Mouse (Mus musculus): ENCODE measurements around the gene Purb. TPM values are rescaled to one million over a fixed set of nuclear protein-coding genes. Genes with fewer than 3 reads are reported as not detected.

Purb gene
- polyA plus RNA-seq, 1 experiment from 2014 or later, result 19.6 TPM

DNA sequence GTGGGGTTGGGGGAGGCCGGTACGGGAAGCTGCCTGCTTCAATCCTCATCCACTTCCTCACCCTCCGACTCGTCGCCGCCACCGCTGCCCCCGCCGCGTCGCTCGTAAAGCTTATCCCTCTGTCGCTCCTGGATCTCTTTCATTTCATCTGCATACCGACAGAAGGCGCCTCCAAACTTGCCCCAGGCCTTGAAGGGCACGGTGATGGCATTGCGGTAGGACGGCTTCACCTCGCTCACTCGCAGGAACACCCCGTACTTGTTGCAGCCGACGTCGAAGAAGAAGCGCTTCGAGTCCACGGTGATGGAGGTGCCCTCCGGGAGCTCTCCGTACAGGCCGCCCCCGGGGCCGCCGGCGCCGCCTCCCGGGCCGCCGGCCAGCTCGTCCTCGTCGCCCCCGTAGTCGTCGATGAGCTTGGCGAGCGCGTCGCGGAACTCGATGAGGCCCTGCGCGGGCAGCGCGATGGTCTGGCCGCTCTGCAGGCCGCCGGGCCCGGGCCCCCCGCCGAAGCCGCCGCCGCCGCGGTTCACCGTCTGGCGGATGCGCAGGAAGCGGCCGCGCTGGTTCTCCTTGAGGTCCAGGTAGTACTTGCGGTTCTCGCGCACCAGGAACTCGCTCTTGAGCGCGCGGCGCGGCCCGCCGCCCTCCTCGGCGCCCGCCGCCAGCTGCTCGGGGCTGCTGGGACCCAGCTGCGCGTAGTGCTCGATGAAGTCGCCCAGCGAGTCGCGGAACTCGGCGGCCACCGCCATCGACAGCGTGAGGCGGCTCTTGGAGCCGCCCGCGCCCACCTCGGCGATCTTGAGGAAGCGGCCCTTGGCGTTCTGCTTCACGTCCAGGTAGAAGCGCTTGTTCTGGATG is 614 bp downstream of the Purb start:
- H3K9me3 ChIP-seq (ENCODE audit: control insufficient read depth, low read length), result no peaks in the 10 kb centered on the region
- peak overlapping the region; percentile 98 for H3K27ac ChIP-seq (replicated peaks)
- no peaks in the 10 kb centered on the region for H3K36me3 ChIP-seq (ENCODE audit: control insufficient read depth, insufficient read depth, low read length)
- TF ChIP-seq EP300 (optimal IDR thresholded peaks at IDR 0.05) (no peak), CTCF (IDR thresholded peaks at IDR 0.05; ENCODE audit: low read depth) (peak; percentile 28; the same call in 1 of the 2 replicates)
- H3K9ac ChIP-seq (ENCODE audit: low read length), result peak overlapping the region; percentile 96
- WGBS, result under 1% methylated on average over 99 of the region's 109 CpGs
- peaks cover 5% of the 10 kb centered on the region; the same call in 1 of the 2 replicates for H3K4me1 ChIP-seq (replicated peaks; ENCODE audit: control insufficient read depth, insufficient read depth)
- H3K4me3 ChIP-seq (ENCODE audit: low read depth, low read length), result peak overlapping the region; percentile 87
- H3K4me2 ChIP-seq (replicated peaks; ENCODE audit: low read depth), result peak overlapping the region; percentile 86
- H3K27me3 ChIP-seq (ENCODE audit: control insufficient read depth, insufficient read depth, low read length), result no peaks in the 10 kb centered on the region
- DNase-seq (ENCODE audit: low spot score), result peak; percentile 62
- peak; percentile 63 for ATAC-seq (ENCODE audit: low FRiP score, low TSS enrichment)

DNA sequence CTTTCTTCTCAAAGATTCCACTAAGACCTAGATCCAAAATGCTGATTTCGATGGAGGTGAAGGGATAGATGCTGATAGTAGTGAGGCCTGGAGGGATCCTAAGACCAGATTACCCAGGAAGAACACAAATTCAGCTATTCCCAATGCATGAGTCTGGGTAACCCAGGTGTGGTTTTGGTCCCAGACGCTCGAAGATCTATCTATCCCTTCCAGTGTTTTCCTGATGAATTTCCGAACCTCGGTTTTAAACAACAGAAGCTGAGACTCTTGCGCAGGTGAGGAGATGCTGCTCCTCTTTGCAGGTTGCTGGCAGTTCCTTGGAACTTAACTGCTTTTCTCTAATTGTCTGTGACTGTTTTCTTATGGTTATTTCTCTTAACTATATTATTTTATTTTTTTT is 1.3 kb downstream of the Purb start:
- peak overlapping the region; percentile 87 for H3K4me3 ChIP-seq (ENCODE audit: low read depth, low read length)
- TF ChIP-seq CTCF (IDR thresholded peaks at IDR 0.05; ENCODE audit: low read depth), result no peak
- no peak for TF ChIP-seq EP300 (optimal IDR thresholded peaks at IDR 0.05)
- H3K9ac ChIP-seq (ENCODE audit: low read length), result peak overlapping the region; percentile 96
- peak overlapping the region; percentile 98; the same call in 1 of the 2 replicates for H3K27ac ChIP-seq (replicated peaks)
- ATAC-seq (ENCODE audit: low FRiP score, low TSS enrichment) (no peak), DNase-seq (ENCODE audit: low spot score) (no peak)
- H3K4me2 ChIP-seq (replicated peaks; ENCODE audit: low read depth), result peak overlapping the region; percentile 86
- peaks cover 5% of the 10 kb centered on the region; the same call in 1 of the 2 replicates for H3K4me1 ChIP-seq (replicated peaks; ENCODE audit: control insufficient read depth, insufficient read depth)
- H3K9me3 ChIP-seq (ENCODE audit: control insufficient read depth, low read length), result no peaks in the 10 kb centered on the region
- no peaks in the 10 kb centered on the region for H3K36me3 ChIP-seq (ENCODE audit: control insufficient read depth, insufficient read depth, low read length)
- no peaks in the 10 kb centered on the region for H3K27me3 ChIP-seq (ENCODE audit: control insufficient read depth, insufficient read depth, low read length)
- 10% methylated on average over 6 of the region's 6 CpGs for WGBS

DNA sequence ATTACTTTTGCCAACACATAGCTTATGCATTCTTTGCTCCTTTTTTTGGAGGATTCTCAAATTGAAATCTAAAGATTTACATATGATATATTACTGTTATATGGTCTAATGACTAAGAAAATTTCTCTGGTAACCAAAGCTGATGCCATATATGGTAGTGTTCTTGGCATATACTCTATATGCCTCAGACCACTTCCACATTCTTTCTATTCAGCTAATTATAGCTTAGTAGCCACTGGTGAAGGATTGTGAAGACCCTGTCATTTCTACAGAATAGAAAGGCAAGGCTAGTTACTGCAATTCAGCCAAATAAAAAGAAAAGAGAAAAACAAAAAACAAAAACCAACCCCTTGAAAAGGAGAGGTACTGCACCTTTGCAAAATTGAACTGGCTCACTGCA is 3.6 kb downstream of the Purb start:
- Histone ChIP-seq H3K27me3 (ENCODE audit: control insufficient read depth, insufficient read depth, low read length) (no peaks in the 10 kb centered on the region), H3K9ac (ENCODE audit: low read length) (no peak overlapping the region; the same call in 1 of the 2 replicates), H3K4me3 (ENCODE audit: low read depth, low read length) (peak overlapping the region; percentile 23), H3K9me3 (ENCODE audit: control insufficient read depth, low read length) (no peaks in the 10 kb centered on the region), H3K36me3 (ENCODE audit: control insufficient read depth, insufficient read depth, low read length) (no peaks in the 10 kb centered on the region), H3K4me2 (replicated peaks; ENCODE audit: low read depth) (peak overlapping the region; percentile 86), H3K27ac (replicated peaks) (0 out of 2 replicates have a peak overlapping the region, but pooled peaks have one; percentile 18), H3K4me1 (replicated peaks; ENCODE audit: control insufficient read depth, insufficient read depth) (peaks cover 5% of the 10 kb centered on the region; the same call in 1 of the 2 replicates)
- DNase-seq (ENCODE audit: low spot score) (no peak), ATAC-seq (ENCODE audit: low FRiP score, low TSS enrichment) (no peak)
- TF ChIP-seq EP300 (optimal IDR thresholded peaks at IDR 0.05), result no peak
- no peak for TF ChIP-seq CTCF (IDR thresholded peaks at IDR 0.05; ENCODE audit: low read depth)

DNA sequence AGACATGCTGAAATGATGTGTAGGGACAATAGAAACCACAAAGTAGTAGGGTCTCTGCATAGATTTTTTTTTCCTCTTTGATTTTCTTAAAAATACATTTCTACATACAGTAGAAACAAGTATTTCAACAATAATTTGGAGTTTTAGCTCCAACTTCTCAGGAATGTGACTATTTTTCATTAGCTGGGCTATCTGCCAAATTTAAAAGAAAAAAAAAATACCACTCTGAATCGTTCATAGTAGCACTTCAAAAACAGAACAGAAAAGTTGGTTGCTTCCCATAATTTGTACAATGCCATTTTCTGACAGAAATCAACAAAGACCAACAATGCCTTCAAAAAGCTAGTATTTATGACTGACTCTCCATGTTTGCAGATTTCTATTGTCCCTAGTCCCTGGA is 4.2 kb downstream of the Purb start:
- Histone ChIP-seq H3K4me1 (replicated peaks; ENCODE audit: control insufficient read depth, insufficient read depth) (peaks cover 5% of the 10 kb centered on the region; the same call in 1 of the 2 replicates), H3K9me3 (ENCODE audit: control insufficient read depth, low read length) (no peaks in the 10 kb centered on the region), H3K4me3 (ENCODE audit: low read depth, low read length) (peak overlapping the region; percentile 23), H3K9ac (ENCODE audit: low read length) (no peak overlapping the region), H3K36me3 (ENCODE audit: control insufficient read depth, insufficient read depth, low read length) (no peaks in the 10 kb centered on the region; the same call in 1 of the 2 replicates), H3K27ac (replicated peaks) (0 out of 2 replicates have a peak overlapping the region, but pooled peaks have one; percentile 20), H3K4me2 (replicated peaks; ENCODE audit: low read depth) (peak overlapping the region; percentile 86), H3K27me3 (ENCODE audit: control insufficient read depth, insufficient read depth, low read length) (no peaks in the 10 kb centered on the region)
- DNase-seq (ENCODE audit: low spot score) (no peak), ATAC-seq (ENCODE audit: low FRiP score, low TSS enrichment) (no peak)
- 0% methylated on average over 1 of the region's 1 CpGs for WGBS
- no peak for TF ChIP-seq EP300 (optimal IDR thresholded peaks at IDR 0.05)
- TF ChIP-seq CTCF (IDR thresholded peaks at IDR 0.05; ENCODE audit: low read depth), result no peak

DNA sequence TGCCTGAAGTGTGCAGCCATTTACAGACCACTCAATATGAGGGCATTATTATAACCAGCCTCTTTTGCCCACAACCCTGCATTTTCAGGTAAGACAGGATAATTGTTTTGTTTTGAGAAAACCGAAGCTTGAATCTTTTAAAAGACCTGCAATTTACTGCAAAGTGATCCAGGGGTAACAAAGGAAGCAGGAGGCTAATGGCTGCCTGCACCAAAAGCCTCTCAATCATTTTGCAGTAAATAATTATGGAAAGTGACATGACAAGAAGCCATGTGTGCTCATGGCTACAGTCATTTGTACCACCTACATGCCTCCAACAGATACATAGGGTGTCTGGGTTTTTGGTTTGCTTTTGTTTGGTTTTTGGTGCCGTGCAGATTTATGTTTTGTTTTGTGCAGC is 4.7 kb downstream of the Purb start:
- TF ChIP-seq CTCF (IDR thresholded peaks at IDR 0.05; ENCODE audit: low read depth), result no peak
- TF ChIP-seq EP300 (optimal IDR thresholded peaks at IDR 0.05), result no peak
- Histone ChIP-seq H3K36me3 (ENCODE audit: control insufficient read depth, insufficient read depth, low read length) (no peaks in the 10 kb centered on the region; the same call in none of the 2 replicates), H3K4me1 (replicated peaks; ENCODE audit: control insufficient read depth, insufficient read depth) (peaks cover 5% of the 10 kb centered on the region; the same call in 1 of the 2 replicates), H3K27ac (replicated peaks) (0 out of 2 replicates have a peak overlapping the region, but pooled peaks have one; percentile 30), H3K4me2 (replicated peaks; ENCODE audit: low read depth) (peak overlapping the region; percentile 86), H3K4me3 (ENCODE audit: low read depth, low read length) (peak overlapping the region; percentile 23), H3K9me3 (ENCODE audit: control insufficient read depth, low read length) (no peaks in the 10 kb centered on the region), H3K9ac (ENCODE audit: low read length) (no peak overlapping the region), H3K27me3 (ENCODE audit: control insufficient read depth, insufficient read depth, low read length) (no peaks in the 10 kb centered on the region)
- DNase-seq (ENCODE audit: low spot score) (no peak), ATAC-seq (ENCODE audit: low FRiP score, low TSS enrichment) (no peak)
- 33% methylated on average over 2 of the region's 2 CpGs for WGBS

DNA sequence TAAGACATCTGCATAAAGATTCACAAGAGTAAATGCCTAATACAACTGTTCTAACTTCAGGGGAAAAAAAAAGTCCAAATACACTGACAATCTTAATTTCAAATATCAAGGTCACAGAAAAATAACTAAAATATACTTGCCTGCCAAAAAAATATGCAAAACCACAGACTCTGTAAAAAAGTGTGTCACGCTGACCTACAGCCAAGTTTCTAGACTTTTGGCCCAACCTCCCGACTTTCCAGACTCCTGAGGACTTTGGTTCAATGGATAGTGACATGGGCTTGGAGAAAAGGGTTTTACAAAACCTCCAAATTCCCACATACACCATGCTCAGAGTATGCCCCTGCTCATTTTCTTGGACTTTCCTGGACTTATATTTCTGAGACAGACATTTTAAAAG is 7.2 kb downstream of the Purb start:
- Histone ChIP-seq H3K9me3 (ENCODE audit: control insufficient read depth, low read length) (no peaks in the 10 kb centered on the region), H3K4me2 (replicated peaks; ENCODE audit: low read depth) (no peak overlapping the region), H3K27me3 (ENCODE audit: control insufficient read depth, insufficient read depth, low read length) (no peaks in the 10 kb centered on the region), H3K4me3 (ENCODE audit: low read depth, low read length) (no peak overlapping the region), H3K36me3 (ENCODE audit: control insufficient read depth, insufficient read depth, low read length) (no peaks in the 10 kb centered on the region; the same call in none of the 2 replicates), H3K4me1 (replicated peaks; ENCODE audit: control insufficient read depth, insufficient read depth) (peaks cover 5% of the 10 kb centered on the region; the same call in 1 of the 2 replicates), H3K27ac (replicated peaks) (no peak overlapping the region), H3K9ac (ENCODE audit: low read length) (no peak overlapping the region)
- ATAC-seq (ENCODE audit: low FRiP score, low TSS enrichment) (no peak), DNase-seq (ENCODE audit: low spot score) (no peak)
- WGBS, result 66% methylated on average over 2 of the region's 2 CpGs
- TF ChIP-seq CTCF (IDR thresholded peaks at IDR 0.05; ENCODE audit: low read depth), result no peak
- TF ChIP-seq EP300 (optimal IDR thresholded peaks at IDR 0.05), result no peak
